Mouse (Mus musculus) kidney, postnatal 10 days (tissue): ENCODE data around the gene Ext2.

Experiments used
- DNase-seq: peaks from one replicate; pipeline ENCODE4 v3.0.0; 2021; ENCODE audit warnings: mixed read lengths

Gene Ext2

GRCm38 (mm10) chr2:93615845-93616689 lies 206.3 kb downstream of the Ext2 start:
- no peak for DNase-seq

GRCm38 (mm10) chr2:93613020-93613419 lies 209.3 kb downstream of the Ext2 start:
- DNase-seq: no peak
